Mouse (Mus musculus) liver, embryonic 15.5 days (tissue): ENCODE data around the gene Ttc37. TPM values are rescaled to one million over a fixed set of nuclear protein-coding genes. Genes with fewer than 3 reads are reported as not detected.

Experiments used
- ATAC-seq: fragments of 200-750 bp; cut with Nextera tagmentation; 2 replicates; pipeline ENCODE4 v1.8.0; 2017; ENCODE audit warnings: moderate number of reproducible peaks, mild to moderate bottlenecking, moderate library complexity; ENCODE audit not compliant: insufficient read depth
- H3K27ac ChIP-seq: fragments of 300-500 bp; sonication (generic); replicated peaks from 2 replicates; pipeline ENCODE4 v1.5.1; 2015; ENCODE audit warnings: mild to moderate bottlenecking, inconsistent platforms
- H3K27me3 ChIP-seq: fragments of 300-500 bp; sonication (generic); 2 replicates; pipeline ENCODE4 v1.6.1; 2015; ENCODE audit warnings: mild to moderate bottlenecking, inconsistent platforms
- H3K36me3 ChIP-seq: fragments of 300-500 bp; sonication (generic); replicated peaks from 2 replicates; pipeline ENCODE4 v1.6.1; 2015; ENCODE audit warnings: moderate library complexity, mild to moderate bottlenecking, inconsistent platforms
- H3K4me1 ChIP-seq: fragments of 300-500 bp; sonication (generic); replicated peaks from 2 replicates; pipeline ENCODE4 v1.6.1; 2015; ENCODE audit warnings: inconsistent platforms
- H3K4me2 ChIP-seq: fragments of 300-500 bp; sonication (generic); 2 replicates; pipeline ENCODE4 v1.6.1; 2015; ENCODE audit warnings: moderate library complexity, mild to moderate bottlenecking, inconsistent platforms
- H3K4me3 ChIP-seq: fragments of 300-500 bp; sonication (generic); replicated peaks from 2 replicates; pipeline ENCODE4 v1.5.1; 2015; ENCODE audit warnings: mild to moderate bottlenecking, inconsistent platforms
- H3K9ac ChIP-seq: fragments of 300-500 bp; sonication (generic); 2 replicates; pipeline ENCODE4 v1.6.1; 2015; ENCODE audit warnings: moderate library complexity, mild to moderate bottlenecking, inconsistent platforms
- H3K9me3 ChIP-seq: fragments of 300-500 bp; sonication (generic); replicated peaks from 2 replicates; pipeline ENCODE4 v1.6.1; 2016; ENCODE audit warnings: inconsistent platforms
- WGBS: fragments of 180-500 bp; shearing (Covaris S2); methylation state at CpG from one replicate; pipeline ENCODE4 v1.1.7; 2015; ENCODE audit warnings: mixed read lengths; ENCODE audit not compliant: insufficient replicate concordance; 5-methylcytosine and 5-hydroxymethylcytosine counted together
- polyA plus RNA-seq: library from polyadenylated mRNA; unstranded; fragments of >200 nt; fragmentation: Nextera tagmentation; extraction: Ambion mirVana; gene quantifications from 2 replicates; pipeline ENCODE4 v1.2.1, GENCODE M21; 2015

The Ttc37 gene
- polyA plus RNA-seq, 1 experiment from 2014 or later = 4.4 TPM

DNA sequence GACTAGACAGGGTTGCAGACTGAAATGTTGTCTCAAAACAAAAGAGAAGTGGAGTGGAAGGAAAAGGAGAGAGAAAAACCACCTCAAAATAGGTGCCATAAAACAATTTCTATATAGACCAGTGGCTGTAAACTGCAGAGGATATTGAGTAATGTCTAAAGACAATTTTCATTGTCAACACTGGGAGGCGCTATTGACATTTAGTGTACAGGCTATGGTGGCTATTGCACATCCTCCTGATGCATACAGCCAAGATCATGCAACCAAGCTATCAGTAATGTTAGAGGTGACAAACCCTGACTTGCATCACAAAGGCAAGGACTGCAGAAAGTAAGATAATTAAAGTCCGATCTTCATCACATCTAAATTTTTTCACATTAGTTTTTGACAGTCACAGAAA is 116.9 kb downstream of the Ttc37 start:
- Histone ChIP-seq H3K4me2 (no peak overlapping the region), H3K27ac (no peak overlapping the region), H3K9me3 (no peaks in the 10 kb centered on the region), H3K9ac (no peak overlapping the region), H3K4me3 (no peak overlapping the region), H3K4me1 (no peaks in the 10 kb centered on the region), H3K36me3 (no peaks in the 10 kb centered on the region), H3K27me3 (no peaks in the 10 kb centered on the region)
- WGBS = 38% methylated on average over 2 of the region's 2 CpGs
- ATAC-seq = no peak

Other genes starting within 250 kb of the Ttc37 start
- 3.2 and 3.7 TPM in 2 replicates for gene Rhobtb3, start 154.8 kb upstream of the Ttc37 start, polyA plus RNA-seq
- 0.73 and 0.89 TPM in 2 replicates for gene Spata9, start 131.6 kb upstream of the Ttc37 start, polyA plus RNA-seq
- 128 and 144 TPM in 2 replicates for gene Rfesd, start 80.0 kb upstream of the Ttc37 start, polyA plus RNA-seq
- gene Gpr150, start 41.7 kb upstream of the Ttc37 start, polyA plus RNA-seq = 2.7 and 3.2 TPM in 2 replicates
- gene Arsk, start 74 bp upstream of the Ttc37 start, polyA plus RNA-seq = 2.2 and 2.8 TPM in 2 replicates
- gene Fam81b, start 206.3 kb downstream of the Ttc37 start, polyA plus RNA-seq = not detected in 2 replicates